7 mouse cellular contexts compared by ENCODE assay signal in the genomic region with DNA sequence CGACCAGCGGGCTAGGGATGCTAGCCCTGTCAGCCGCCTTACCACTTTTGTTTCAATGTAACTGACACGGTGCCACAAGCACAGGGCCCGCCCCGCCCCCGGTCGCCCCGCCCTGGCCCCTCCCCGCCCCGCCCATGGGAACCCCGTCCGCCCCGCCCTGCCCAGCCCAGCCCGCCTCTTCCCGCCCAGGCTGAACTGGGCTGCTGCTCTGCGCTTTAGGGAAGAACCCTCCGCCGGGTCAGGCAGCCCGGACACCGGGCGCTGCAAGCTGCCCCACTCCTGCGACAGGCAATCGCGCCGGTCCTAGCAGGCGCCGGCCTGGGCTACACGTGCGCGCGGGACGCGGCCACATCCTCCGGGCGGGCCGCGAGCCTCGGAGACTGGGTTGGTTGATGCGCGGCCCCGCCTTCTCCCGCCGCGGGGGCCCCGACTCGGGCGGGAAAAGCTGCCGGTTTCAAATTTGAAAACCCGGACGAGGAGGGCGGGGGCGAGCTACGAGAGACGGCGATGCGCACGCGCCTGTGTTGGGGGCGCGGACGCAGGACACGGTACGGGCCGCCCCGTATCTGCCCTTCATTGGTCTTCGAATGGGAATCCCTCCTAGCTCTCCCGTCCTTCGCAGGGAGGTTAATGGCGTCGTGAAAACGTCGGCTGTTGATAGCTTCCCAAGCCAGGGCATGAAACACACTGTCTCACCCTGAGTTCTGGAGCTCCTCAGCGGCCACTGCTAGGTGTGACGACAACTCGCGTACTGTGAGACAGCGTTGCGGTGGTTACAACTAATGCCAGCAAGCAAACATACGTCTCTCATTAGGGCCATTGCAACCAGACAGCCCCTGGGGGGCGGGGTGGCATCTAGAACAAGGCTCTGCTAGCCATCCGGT. TPM values are rescaled to one million over a fixed set of nuclear protein-coding genes. Genes with fewer than 3 reads are reported as not detected.
A peak's percentile ranks its signal among the peaks of the same experiment; 100 is the strongest.
DNase-seq lines count a peak whose midpoint lies in the region.

A gene (minus strand): TSS at position 141 of the 884 bp plus-strand sequence.

- intact Hi-C loops in left cerebral cortex, postnatal 25 days (cut with DNase I): loop anchor here (5.0 kb wide), 2 partner anchors 72 to 187 kb away; no protein-coding TSS in a partner anchor

- peak; percentile 70 for DNase-seq in adipocyte (ENCODE audit: low spot score)
- DNase-seq in cerebellum, postnatal 4 days (ENCODE audit: low spot score in 2 of 2): peak; percentile 67 to 90
- DNase-seq in gastrocnemius, adult 8-10 months (ENCODE audit: low spot score in 2 of 2): peak; percentile 47 to 71
- peak; percentile 83 for DNase-seq in hindlimb bud, embryonic 11.5 days (ENCODE audit: extremely low spot score, low read depth, low spot score)
- peak; percentile 78 to 84 for DNase-seq in left cerebral cortex, postnatal 25 days (ENCODE audit: low spot score in 2 of 2)
- DNase-seq in mesoderm, embryonic 11.5 days (ENCODE audit: low read depth, low spot score): peak; percentile 89
- DNase-seq in right cerebral cortex, postnatal 25 days: peak; percentile 83

RNA-seq across cellular contexts. Expression of the gene that starts here (rescaled TPM):
- not detected for total RNA-seq in gastrocnemius, adult 8-10 months (2022)
- 1 to 10 TPM in 1 of 2 experiments, under 1 TPM in 1; 0.85 to 1.4 TPM for total RNA-seq in left cerebral cortex, postnatal 25 days (2021)

Comparison
In these comparisons a context has a peak if more than half of its experiments do, and no peak if none do; other contexts are left out.
1. Peak in every context shown above with its lines: DNase-seq.
2. Peak in DNase-seq in gastrocnemius, adult 8-10 months; RNA of the gene not detected or under 1 TPM.